Mouse (Mus musculus) heart, embryonic 11.5 days (tissue): ENCODE measurements at regions not wholly inside any gene's neighbourhood (a gene's known extent, or its start where the extent isn't known, plus 50 kb on each side); places are given as distances from the start of the nearest gene placed in this dataset.

Experiments
- ATAC-seq: fragments of 200-750 bp; cut with Nextera tagmentation; replicated peaks from 2 replicates; pipeline ENCODE4 v1.8.0; 2017; ENCODE audit warnings: moderate library complexity; ENCODE audit not compliant: insufficient number of reproducible peaks, low FRiP score, low TSS enrichment
- H3K27ac ChIP-seq: fragments of 300-500 bp; sonication (generic); 2 replicates; pipeline ENCODE4 v1.5.1; 2014; ENCODE audit warnings: mild to moderate bottlenecking, low read depth, low read length
- H3K27me3 ChIP-seq: fragments of 300-500 bp; sonication (generic); 2 replicates; pipeline ENCODE4 v1.6.1; 2014; ENCODE audit warnings: mild to moderate bottlenecking, low read length, mixed read lengths; ENCODE audit not compliant: control insufficient read depth, insufficient read depth
- H3K36me3 ChIP-seq: fragments of 300-500 bp; sonication (generic); 2 replicates; pipeline ENCODE4 v1.6.1; 2014; ENCODE audit warnings: mild to moderate bottlenecking, low read length, moderate library complexity, mixed read lengths; ENCODE audit not compliant: control insufficient read depth, insufficient read depth
- H3K4me1 ChIP-seq: fragments of 300-500 bp; sonication (generic); 2 replicates; pipeline ENCODE4 v1.6.1; 2014; ENCODE audit warnings: low read length; ENCODE audit not compliant: control insufficient read depth, insufficient read depth
- H3K4me2 ChIP-seq: fragments of 300-500 bp; sonication (generic); 2 replicates; pipeline ENCODE4 v1.6.1; 2014; ENCODE audit warnings: mild to moderate bottlenecking, moderate library complexity
- H3K4me3 ChIP-seq: fragments of 300-500 bp; sonication (generic); 2 replicates; pipeline ENCODE4 v1.5.1; 2014; ENCODE audit warnings: low read depth, low read length
- H3K9ac ChIP-seq: fragments of 300-500 bp; sonication (generic); 2 replicates; pipeline ENCODE4 v1.6.1; 2014; ENCODE audit warnings: mild to moderate bottlenecking, low read depth, low read length, moderate library complexity
- H3K9me3 ChIP-seq: fragments of 300-500 bp; sonication (generic); replicated peaks from 2 replicates; pipeline ENCODE4 v1.6.1; 2016; ENCODE audit warnings: low read length; ENCODE audit not compliant: control insufficient read depth
- WGBS: fragments of 180-500 bp; shearing (Covaris S2); extraction: QIAGEN DNeasy Blood & Tissue Kit; methylation state at CpG from one replicate; pipeline ENCODE4 v1.1.7; 2014; ENCODE audit not compliant: insufficient replicate concordance; 5-methylcytosine and 5-hydroxymethylcytosine counted together

GRCm38 (mm10) chr2:17844662-17845446, 113.6 kb upstream of the Nebl start:
- no peak overlapping the region for H3K4me2 ChIP-seq
- H3K27ac ChIP-seq: no peak overlapping the region
- WGBS: 78% methylated on average over 8 of the region's 8 CpGs
- no peaks in the 10 kb centered on the region for H3K4me1 ChIP-seq
- H3K9ac ChIP-seq: no peak overlapping the region
- no peaks in the 10 kb centered on the region for H3K27me3 ChIP-seq
- H3K4me3 ChIP-seq: no peak overlapping the region
- no peaks in the 10 kb centered on the region for H3K36me3 ChIP-seq
- ATAC-seq: no peak
- no peaks in the 10 kb centered on the region for H3K9me3 ChIP-seq

- H3K27me3 ChIP-seq: no peaks in the 10 kb centered on the region
- ATAC-seq: no peak
- H3K4me3 ChIP-seq: no peak overlapping the region
- no peaks in the 10 kb centered on the region for H3K4me1 ChIP-seq
- H3K36me3 ChIP-seq: no peaks in the 10 kb centered on the region
- H3K27ac ChIP-seq: no peak overlapping the region
- H3K4me2 ChIP-seq: no peak overlapping the region
- H3K9ac ChIP-seq: no peak overlapping the region
- 35% methylated on average over 3 of the region's 3 CpGs for WGBS
- H3K9me3 ChIP-seq: no peaks in the 10 kb centered on the region
These were observed 110.7 kb upstream of the Nebl start for GRCm38 (mm10) chr2:17841963-17842362.

DNA sequence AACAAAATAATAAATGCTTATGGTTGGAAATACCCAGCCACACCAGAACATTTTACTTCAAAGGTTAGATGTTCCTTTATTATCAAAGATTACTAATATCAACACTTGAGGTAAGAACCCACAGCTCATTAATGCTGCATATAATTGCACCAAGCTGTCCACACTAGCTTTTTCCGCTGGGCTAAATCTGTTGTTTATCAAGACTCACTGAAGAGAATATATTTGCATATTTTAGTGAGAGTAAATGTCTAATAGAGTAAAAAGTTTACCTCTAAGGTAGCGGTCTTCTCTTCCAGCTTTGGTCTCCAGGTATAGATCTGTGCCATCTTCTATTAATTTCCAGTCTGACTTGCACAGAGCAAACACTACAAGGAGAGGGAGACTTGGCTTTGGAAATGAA, 110.3 kb upstream of the Nebl start:
- H3K9me3 ChIP-seq: no peaks in the 10 kb centered on the region
- H3K4me2 ChIP-seq: no peak overlapping the region
- no peak for ATAC-seq
- WGBS: 83% methylated on average over 2 of the region's 2 CpGs
- H3K4me1 ChIP-seq: no peaks in the 10 kb centered on the region
- H3K4me3 ChIP-seq: no peak overlapping the region
- no peaks in the 10 kb centered on the region for H3K27me3 ChIP-seq
- no peak overlapping the region for H3K9ac ChIP-seq
- H3K36me3 ChIP-seq: no peaks in the 10 kb centered on the region
- H3K27ac ChIP-seq: no peak overlapping the region

- no peaks in the 10 kb centered on the region for H3K36me3 ChIP-seq
- no peak for ATAC-seq
- H3K4me2 ChIP-seq: no peak overlapping the region
- H3K9ac ChIP-seq: no peak overlapping the region
- H3K27ac ChIP-seq: no peak overlapping the region
- no peaks in the 10 kb centered on the region for H3K4me1 ChIP-seq
- H3K27me3 ChIP-seq: no peaks in the 10 kb centered on the region
- H3K4me3 ChIP-seq: no peak overlapping the region
- 68% methylated on average over 4 of the region's 4 CpGs for WGBS
- H3K9me3 ChIP-seq: no peaks in the 10 kb centered on the region
These were observed 109.8 kb upstream of the Nebl start for GRCm38 (mm10) chr2:17840941-17841498.

DNA sequence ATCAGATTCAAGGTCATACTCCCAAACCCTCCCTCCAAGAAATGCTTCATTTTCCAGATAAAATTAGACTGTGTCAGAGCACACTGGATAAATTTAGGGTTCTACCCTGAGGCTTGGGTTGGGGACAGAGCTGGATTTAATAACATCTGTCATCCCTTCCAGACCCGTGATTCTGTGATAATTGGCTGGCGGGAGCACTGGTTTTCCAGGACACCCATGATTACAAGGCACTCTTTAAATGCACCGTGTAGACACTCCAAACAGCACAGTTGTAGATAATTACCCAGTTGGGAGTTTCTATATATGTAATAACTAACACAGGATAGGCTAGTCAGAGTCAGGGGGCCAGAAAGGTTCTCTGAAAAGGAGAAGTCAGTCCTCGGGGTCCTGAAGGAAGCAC, 108.4 kb upstream of the Nebl start:
- 65% methylated on average over 4 of the region's 4 CpGs for WGBS
- Histone ChIP-seq H3K9me3 (no peaks in the 10 kb centered on the region), H3K27ac (no peak overlapping the region), H3K4me3 (no peak overlapping the region), H3K4me1 (no peaks in the 10 kb centered on the region), H3K36me3 (no peaks in the 10 kb centered on the region), H3K4me2 (no peak overlapping the region), H3K27me3 (no peaks in the 10 kb centered on the region), H3K9ac (no peak overlapping the region)
- ATAC-seq: no peak

- Histone ChIP-seq H3K4me2 (no peak overlapping the region), H3K9me3 (no peaks in the 10 kb centered on the region), H3K27ac (no peak overlapping the region), H3K4me1 (no peaks in the 10 kb centered on the region), H3K27me3 (no peaks in the 10 kb centered on the region), H3K4me3 (no peak overlapping the region), H3K9ac (no peak overlapping the region), H3K36me3 (no peaks in the 10 kb centered on the region)
- 85% methylated on average over 20 of the region's 20 CpGs for WGBS
- ATAC-seq: no peak
These were observed 107.8 kb upstream of the Nebl start for GRCm38 (mm10) chr2:17838859-17839581.

GRCm38 (mm10) chr2:17838381-17838680, 107.1 kb upstream of the Nebl start:
- Histone ChIP-seq H3K27me3 (no peaks in the 10 kb centered on the region), H3K4me3 (no peak overlapping the region), H3K9ac (no peak overlapping the region), H3K27ac (no peak overlapping the region), H3K36me3 (no peaks in the 10 kb centered on the region), H3K4me2 (no peak overlapping the region), H3K4me1 (no peaks in the 10 kb centered on the region), H3K9me3 (no peaks in the 10 kb centered on the region)
- WGBS: 83% methylated on average over 7 of the region's 7 CpGs
- no peak for ATAC-seq

- Histone ChIP-seq H3K27ac (no peak overlapping the region), H3K9me3 (no peaks in the 10 kb centered on the region), H3K4me1 (no peaks in the 10 kb centered on the region), H3K4me3 (no peak overlapping the region), H3K36me3 (no peaks in the 10 kb centered on the region), H3K27me3 (no peaks in the 10 kb centered on the region), H3K4me2 (no peak overlapping the region), H3K9ac (no peak overlapping the region)
- ATAC-seq: no peak
- 83% methylated on average over 14 of the region's 14 CpGs for WGBS
These were observed 106.5 kb upstream of the Nebl start for GRCm38 (mm10) chr2:17837541-17838380.
